Mouse (Mus musculus) adrenal gland, adult 18-20 months (tissue): ENCODE measurements around the gene Gm11983. TPM values are rescaled to one million over a fixed set of nuclear protein-coding genes. Genes with fewer than 3 reads are reported as not detected.
"Not testable (repeated sequence)": the region's sequence is repeated elsewhere in the genome, so short reads cannot be mapped to it uniquely, and the experiment has no call there.

ENCODE experiments used
- DNase-seq, 2 experiments: peaks; one replicate each; pipeline ENCODE4 v3.0.0; 2021 to 2022; ENCODE audit warnings: low spot score in 2 of 2
- long read RNA-seq, 2 experiments: library from polyadenylated mRNA; stranded (forward); transcript quantifications; one replicate each; pipeline ENCODE4 v2.0.0; 2021
- total RNA-seq, 2 experiments: library from RNA; stranded (reverse); gene quantifications; 1 replicate in 1 of 2; 2 replicates in 1 of 2; pipeline ENCODE4 v1.2.3; 2021

Gene Gm11983
- not detected for total RNA-seq
- long read RNA-seq, experiment 1: 0 reads
- long read RNA-seq, experiment 2: 0 reads

DNA sequence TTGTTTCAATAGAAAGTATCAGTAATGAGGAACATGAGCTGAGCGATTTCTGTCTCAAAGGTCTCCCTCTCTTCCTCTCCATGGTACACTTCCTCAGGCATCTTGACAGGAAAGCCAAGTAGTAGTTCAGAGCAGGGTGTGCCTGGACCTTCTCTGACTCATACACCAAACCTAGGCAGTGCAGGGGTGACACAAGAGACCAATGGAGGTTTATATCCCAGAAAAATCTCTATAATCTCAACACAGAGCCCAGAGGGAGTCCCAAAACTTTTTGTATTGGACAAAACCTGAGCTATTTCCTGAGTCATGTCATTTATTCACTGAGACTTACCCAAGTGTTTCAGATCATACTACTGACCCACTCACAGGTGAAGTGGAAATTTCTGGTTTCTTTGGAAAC is at the start of gene Gm11983:
Gene Gm11983 (minus strand): TSS at position 101 of the 400 bp plus-strand sequence.
- DNase-seq: no peak

DNA sequence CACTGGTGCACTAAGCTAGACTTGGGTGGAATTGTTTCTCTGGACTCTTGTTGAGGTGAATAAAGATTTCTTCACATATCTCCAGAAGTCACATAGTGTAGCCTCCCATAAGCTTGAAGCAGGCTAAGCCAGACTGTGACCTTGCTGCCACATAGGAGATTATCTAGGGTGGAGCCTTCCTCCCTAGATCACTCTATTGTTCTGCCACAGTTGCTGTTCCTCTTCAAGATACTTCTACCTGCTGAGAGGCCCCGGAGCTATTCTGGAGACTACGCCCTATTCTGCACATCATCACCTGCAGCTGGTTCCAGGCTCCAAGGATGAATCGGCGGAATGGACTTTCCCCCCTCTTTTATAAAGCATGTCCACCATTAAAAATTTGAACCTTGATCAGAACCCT is 45.6 kb upstream of the Gm11983 start:
- not testable (repeated sequence) for DNase-seq

DNA sequence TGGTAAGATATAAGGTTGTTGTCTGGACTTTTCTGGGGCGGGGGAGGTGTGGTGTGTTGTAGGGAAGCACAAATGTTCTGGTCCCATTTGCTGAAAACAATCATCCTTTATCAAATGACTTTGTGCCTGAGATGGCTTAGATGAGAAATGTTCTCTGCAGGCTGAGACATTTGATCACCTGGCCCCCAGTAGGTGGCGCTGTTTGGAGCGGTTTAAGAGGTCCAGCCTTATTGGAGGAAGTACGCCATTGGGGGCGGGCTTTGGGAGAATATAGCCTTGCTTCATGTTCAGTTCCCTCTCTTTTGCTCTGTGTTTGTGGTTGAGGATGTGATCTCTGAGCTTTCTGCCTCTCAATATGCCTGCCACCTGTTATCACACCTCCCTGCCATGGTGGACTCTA is 44.2 kb upstream of the Gm11983 start:
- DNase-seq: peak; percentile 3 to 26

DNA sequence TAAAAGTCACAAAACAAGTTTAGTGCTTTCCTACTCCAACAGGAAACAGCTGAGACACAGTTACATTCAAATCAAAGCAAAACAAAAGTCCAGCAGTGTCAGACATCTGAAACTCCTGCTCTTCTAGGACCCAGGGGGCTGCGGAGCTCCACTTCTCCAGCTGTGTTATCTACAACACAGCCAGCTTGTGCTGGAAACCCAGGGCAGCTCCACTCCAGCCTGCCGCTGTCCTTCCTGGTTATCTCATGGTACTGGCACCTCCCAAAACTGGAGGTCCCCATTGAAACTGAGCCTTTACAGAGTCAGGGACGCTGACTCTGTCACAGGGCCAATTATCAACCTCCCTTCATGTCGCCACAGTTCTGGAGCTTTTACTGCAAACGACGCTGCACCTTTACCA is 40.3 kb upstream of the Gm11983 start:
- no peak for DNase-seq

DNA sequence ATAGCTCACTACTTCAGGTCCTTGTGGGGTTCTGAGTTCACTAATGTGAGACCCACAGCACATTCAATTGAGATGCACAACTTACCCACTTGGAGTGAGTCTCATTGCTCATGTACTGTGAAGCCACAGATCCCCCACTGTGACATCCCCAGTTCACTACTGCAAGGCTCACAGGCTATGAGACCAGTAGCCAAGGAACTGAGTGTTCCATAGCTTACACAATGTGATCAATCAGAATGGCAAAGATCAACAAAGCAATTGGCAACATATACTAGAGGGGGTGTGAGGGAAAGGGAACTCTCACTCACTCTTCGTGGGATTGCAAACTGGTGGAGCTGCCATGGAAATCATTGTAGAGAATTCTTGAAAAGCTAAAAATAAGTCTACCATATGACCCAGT is 33.5 kb upstream of the Gm11983 start:
- DNase-seq: no peak

DNA sequence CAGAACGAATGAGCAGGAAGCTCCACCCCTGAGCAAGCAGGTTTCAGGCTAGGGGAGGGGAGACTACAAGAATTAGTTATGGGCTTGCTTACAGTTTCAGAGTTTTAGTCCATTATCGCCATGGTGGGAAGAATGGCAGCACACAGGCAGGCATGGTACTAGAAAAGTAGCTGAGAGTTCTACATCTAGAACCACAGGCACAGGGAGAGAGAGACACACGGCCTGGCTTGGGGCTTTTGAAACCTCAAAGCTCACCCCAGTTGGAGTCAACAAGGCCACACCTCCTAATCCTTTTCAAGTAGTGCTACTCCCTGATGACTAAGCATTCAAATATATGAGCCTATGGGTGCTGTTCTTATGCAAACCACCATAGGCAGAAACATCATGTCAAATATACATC is 28.1 kb upstream of the Gm11983 start:
- no peak for DNase-seq

DNA sequence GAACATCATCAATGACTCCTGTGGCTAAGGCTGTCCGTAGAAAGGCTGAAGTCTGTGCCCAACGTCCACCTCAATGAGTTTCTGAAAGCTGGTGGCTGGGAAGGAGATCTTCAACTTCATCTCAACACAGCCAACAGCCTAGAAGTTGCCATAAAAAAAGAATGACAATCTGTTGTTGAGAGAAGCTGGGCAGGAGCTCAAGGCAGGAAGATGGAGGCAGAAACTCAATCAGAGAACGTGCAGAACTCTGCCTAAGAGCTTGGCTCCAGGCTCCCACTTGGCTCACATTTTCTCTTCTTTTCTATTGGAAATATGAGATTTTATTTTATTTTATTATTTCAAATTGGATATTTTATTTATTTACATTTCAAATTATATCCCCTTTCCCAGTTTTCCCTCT is 24.7 kb upstream of the Gm11983 start:
- no peak for DNase-seq

DNA sequence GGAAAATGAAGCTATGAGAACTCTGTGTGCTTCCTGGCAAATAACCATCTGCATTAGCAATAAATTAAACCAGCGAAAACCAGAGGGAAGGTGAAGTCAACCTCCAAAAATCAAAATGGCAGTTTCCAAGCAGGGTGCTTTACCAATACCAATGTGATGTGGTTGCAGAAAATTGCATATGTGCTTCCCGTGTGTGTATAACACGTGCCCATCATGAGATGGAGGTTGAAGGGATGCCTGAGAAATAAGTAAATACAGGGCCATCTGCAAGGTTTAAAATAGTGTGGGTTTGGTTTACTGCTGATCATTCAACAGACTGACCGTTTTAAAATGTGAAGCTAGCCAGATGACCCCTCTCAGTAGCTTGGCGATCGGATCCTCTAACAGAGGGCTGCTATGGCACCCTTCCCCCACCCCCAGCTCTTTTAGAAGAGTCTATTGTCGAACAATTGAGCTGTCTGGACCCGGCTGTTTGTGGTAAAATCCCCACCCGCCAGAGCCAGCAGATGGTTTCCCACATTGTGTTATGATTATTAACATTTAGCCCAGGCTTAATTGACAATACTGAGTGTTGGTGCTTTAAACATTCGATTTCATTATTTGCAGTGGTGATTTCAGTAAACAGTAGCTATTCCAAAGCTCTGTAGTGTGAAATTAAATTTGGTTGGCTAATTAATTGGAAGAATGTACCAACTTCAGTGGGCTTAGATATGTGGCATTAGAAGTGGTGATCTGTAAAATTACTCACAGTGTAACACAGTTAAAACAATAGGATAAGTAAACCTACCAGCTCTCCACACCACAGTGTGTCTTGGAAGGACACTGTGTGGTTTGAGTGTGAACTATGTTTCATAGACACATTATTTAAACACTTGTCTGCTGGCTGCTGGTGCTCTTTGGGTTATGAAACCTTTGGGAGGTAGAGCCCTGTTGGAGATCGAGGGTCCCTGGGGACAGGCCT is 22.7 kb upstream of the Gm11983 start:
- DNase-seq: no peak

DNA sequence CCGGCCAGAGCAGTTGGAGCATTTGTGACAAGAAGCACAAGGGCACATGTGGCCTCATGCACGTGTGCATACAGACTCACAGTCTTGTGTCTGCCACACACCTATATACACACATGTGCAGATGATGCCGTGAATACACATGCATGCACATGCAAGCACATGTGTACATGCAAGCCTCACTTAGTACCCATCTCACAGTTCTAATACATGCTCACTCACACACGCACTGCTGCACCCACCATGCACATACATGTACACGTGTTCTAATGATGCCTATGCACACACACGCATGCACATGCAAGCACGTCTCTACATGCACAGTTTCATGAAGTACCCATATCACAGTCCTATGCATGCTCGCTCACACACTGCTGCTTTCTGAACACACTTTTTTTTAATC is 21.6 kb upstream of the Gm11983 start:
- no peak for DNase-seq

DNA sequence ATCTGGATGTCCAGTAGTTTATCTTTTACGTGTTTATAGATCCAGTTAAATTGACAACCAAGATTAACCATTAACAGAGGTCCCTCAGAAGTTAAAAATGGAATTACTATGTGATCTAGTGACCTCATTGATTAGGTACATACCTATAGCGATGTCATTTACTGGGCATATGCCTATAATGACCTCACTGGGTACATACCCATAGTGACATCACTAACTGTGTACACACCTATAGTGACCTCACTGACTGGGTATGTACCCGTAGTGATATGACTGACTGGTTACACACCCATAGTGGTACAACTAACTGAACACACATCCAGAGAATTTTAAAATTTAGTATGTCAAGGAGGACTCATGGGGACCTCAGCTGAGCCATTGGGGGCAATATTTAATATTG is 18.5 kb upstream of the Gm11983 start:
- no peak for DNase-seq

DNA sequence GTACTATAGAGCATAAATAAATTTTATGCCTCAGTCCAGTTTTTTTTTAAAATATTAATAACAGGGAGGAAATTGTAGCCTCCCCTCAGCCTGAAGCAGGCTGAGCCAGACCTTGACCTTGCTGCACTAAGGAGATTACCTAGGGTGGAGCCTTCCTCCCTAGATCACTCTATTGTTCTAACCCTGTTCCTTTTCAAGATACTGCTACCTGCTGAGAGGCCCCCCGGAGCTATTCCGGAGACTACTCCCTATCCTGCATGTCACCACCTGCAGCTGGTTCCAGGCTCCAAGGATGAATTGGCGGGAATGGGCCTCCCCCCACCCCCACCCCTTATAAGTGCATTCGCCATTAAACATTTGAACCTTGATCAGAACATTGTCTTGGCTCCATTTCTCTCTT is 15.9 kb upstream of the Gm11983 start:
- not testable (repeated sequence) for DNase-seq

DNA sequence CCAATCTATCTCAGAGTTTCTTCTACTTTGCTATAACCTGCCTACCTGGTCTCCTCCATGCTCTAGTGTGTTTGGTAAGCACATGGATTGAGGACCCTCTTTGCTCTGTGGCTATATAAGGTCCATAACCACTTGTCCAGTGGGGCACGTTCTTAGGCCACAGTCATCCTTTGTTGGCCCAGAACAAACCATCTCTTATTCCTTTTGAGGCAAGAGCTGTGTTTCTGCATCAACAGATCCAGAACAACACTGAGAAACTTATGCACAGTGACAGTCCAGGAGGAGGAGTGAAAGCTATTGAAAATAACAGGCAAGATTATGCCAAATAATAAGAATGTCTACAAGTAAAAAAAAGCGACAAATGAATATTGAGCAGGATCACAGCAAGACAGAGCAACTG is 6.4 kb upstream of the Gm11983 start:
- no peak for DNase-seq

DNA sequence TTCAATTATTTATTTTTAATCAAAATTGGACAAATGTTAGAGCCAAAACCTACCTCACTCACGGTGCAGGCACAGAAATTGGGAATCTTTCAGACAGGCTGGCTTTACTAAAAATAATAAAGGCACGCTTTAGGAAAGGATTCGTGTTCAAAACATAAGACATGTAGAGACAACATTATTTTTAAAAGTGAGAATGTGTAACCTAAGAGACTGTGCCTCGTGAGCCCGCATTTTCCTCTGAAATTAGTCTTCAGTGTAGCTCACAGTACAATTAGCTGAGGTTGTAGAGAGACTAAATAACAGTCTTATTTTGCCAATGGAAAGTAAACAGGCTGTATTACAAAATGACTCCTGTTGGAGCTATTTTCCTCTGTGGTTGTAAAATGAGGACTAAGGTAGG is 4.7 kb upstream of the Gm11983 start:
- no peak for DNase-seq

DNA sequence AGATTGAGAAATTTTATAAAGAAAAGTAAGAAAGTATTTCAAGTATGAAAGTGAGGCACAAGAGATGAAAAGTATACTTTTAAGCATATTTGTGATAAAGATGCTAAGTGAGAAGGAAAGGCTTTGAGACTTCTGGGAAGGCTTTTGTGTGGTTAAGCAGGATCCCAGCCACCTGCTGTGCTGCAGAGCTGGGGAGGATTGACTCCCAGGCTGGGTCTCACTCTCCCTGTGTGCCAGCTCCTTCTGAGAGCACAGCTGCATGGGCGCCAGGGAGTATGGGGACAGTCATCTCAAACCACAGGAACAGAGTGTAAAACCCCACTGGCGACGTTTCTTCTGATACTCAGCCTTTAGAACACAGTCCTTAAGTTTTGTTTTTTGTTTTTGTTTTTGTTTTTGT is 3.3 kb upstream of the Gm11983 start:
- DNase-seq: no peak

DNA sequence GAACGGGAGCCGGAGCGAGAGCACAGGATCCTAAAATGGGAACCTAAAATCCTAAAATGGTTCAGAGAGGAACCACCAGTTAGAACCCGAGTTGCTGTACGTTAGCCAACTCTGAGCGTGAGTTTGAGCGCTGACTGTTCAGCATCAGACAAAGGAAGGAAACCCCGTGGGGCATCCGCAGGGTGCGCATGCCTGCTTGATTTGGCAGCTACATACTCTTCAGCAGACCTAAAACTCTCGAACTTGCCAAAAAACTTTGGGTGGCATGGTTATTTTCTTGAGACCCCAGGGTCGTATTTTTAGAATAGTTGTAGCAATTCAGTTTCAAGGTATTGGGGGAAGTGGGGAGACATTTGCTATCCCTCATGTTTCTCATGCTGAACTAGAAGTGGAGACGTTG is 2.8 kb downstream of the Gm11983 start:
- no peak for DNase-seq

DNA sequence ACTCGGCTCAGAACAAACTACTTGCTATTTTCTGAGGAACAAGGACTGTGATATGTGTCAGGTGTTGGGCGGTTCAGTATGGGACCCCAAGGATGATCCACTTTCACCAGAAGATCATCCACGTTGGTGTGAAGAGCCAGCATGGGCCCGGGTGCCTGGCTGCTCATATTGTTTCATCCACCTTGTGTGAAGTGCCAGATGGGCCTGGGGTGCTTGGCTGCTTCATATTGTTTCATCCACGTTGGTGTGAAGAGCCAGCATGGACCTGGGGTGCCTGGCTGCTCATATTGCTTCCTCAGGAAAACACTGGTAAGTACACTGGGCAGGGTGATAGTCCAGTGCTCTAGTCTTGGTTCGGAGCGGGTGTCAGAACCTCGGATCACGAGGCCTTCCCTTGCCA is 3.7 kb downstream of the Gm11983 start:
- DNase-seq: no peak

DNA sequence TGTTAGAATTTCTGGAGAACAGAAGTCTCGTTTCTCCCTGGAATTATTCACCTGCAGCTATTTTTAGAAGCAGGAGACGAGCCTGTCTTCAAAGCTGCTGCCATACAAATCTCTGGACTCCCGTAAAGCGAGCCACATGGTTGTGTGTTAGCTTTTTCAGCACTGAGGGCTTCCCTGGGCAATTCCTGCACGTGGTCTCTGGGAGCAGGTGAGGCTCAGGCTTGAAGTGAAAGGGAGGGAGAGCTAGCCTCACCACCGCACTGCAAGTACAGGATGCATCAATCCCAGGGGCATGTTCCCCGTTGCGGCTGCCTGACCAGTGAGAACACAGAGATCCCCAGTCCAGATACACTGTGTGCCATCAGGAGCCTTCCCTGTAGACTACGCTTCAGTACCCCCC is 5.5 kb downstream of the Gm11983 start:
- no peak for DNase-seq

DNA sequence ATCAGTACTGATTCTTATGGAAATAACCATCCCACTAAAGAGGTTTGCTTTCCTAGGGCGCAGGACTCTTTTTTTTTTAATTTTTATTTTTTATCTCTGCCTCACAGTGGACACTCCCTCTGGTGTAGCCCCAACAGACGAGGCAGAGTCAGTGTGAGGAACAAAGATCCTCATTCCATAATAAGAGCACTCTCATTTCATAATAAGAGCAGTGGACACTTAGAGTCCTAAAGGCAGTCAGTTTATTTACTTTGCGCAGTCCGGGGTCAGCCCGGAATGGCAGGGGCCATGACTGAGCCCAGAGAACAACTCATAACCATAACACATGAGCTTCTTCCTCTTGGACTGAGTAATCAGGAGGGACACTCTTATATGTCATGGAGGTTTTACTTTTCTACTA is 9.3 kb downstream of the Gm11983 start:
- DNase-seq: no peak

DNA sequence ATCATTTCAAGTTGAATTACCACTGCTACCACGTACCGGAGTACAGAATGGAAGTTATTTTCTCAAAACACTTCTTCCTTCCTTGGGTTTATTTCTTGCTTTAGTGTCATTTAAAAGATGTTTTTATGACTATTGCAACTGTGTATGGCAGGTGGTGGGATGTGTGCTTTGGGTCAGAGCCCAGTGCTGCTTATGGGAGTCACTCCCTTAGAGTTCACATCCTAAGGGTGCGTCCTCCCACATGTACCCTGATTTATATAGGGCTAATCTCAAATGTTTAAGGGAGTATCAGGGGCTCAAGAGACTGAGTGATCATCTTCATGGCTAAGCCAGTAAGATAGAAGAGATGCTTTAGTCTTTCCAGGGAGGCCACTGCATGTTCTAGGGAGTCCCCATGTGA is 11.3 kb downstream of the Gm11983 start:
- no peak for DNase-seq

DNA sequence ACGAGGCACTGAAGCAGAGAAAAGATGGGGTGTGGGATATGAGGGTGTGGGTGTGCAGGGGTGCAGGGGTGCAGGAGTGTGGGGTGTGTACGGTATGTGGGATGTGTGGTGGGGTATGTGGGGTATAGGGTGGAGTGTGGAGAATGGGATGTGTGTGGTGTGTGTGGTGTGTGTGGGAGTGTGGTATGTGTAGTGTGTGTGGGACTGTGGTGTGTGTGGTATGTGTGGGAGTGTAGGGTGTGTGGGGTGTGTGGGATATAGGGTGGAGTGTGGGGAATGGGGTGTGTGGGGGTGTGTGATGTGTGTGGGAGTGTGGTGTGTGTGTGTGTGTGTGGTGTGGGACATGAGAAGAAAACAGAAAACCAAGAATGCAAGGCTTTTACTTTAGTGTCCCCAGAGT is 14.3 kb downstream of the Gm11983 start:
- no peak for DNase-seq

DNA sequence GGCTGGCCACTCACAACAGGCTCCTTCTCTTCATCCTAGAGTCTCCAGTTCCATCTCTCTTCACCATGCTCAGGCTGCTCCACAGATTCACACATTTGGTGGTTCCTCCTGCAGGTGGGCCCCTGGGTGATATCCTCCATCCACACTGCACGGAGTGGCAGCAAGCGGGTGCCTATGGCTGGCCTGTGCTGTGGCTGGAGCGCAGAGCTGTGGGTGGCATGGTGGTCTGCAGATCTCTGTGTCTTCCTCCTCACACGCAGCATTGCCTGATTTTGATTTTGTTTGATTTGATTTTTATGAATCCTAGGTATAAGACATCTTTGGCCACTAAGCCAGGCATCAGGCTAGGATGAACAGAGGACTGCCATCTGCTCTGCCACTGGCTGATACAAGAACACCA is 23.0 kb downstream of the Gm11983 start:
- DNase-seq: no peak

DNA sequence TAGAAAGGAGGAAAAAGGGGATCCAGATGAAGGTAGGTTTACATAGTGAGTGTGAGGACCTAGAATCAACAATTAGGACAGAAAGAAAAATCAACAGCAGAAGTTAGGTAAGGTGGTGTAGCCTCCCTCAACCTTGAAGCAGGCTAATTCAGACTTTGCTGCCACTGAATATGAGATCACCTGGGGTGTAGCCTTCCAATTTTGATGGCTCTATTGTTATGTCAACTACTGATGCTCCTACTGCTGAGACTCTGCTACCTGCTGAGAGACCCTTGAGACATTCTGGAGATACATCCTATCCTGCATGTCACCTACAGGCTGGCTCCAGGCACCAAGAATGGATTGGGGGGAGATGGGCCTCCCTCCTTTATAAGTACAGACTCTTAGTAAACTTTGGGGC is 34.6 kb downstream of the Gm11983 start:
- DNase-seq: not testable (repeated sequence)

DNA sequence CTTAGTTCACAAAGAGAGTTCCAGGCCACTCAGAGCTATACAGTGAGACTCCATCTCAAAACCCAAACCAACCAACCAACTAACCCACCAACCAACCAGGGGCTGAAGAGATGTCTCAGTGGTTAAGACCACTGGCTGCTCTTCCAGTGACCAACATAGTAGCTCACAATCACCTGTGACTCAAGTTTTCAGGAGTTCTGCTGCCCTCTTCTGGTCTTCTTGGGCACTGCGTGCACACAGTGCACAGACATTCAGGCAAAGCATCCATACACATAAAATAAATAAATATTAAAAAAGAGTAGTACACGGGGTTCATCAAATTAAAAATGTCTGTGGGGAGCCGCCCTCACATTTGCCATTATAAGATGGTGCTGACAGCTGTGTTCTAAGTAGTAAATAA is 46.8 kb downstream of the Gm11983 start:
- no peak for DNase-seq
